Mouse (Mus musculus): Measurements from ENCODE around the gene Hoxc9. TPM values are rescaled to one million over a fixed set of nuclear protein-coding genes. Genes with fewer than 3 reads are reported as not detected.

The Hoxc9 gene
- polyA plus RNA-seq, 1 experiment from 2014 or later: 0.75 TPM

- Histone ChIP-seq H3K27me3 (ENCODE audit: control insufficient read depth, insufficient read depth, low read length) (peaks cover 100% of the 10 kb centered on the region), H3K9me3 (ENCODE audit: control insufficient read depth, low read length) (no peaks in the 10 kb centered on the region), H3K4me1 (replicated peaks; ENCODE audit: control insufficient read depth, insufficient read depth, low read length) (no peaks in the 10 kb centered on the region), H3K27ac (no peak overlapping the region), H3K4me2 (replicated peaks) (0 out of 2 replicates have a peak overlapping the region, but pooled peaks have one; percentile 11), H3K9ac (no peak overlapping the region), H3K36me3 (replicated peaks; ENCODE audit: control insufficient read depth, insufficient read depth) (no peaks in the 10 kb centered on the region), H3K4me3 (replicated peaks; ENCODE audit: low read length) (no peak overlapping the region; the same call in 1 of the 2 replicates)
- ATAC-seq (ENCODE audit: low FRiP score) (no peak), DNase-seq (ENCODE audit: low spot score) (no peak)
- under 1% methylated on average over 45 of the region's 53 CpGs for WGBS
Observed at GRCm38 (mm10) chr15:102942739-102943467, 33.3 kb upstream of the Hoxc9 start.

GRCm38 (mm10) chr15:102943468-102943813, 32.8 kb upstream of the Hoxc9 start:
- no peaks in the 10 kb centered on the region for H3K4me1 ChIP-seq (replicated peaks; ENCODE audit: control insufficient read depth, insufficient read depth, low read length)
- no peaks in the 10 kb centered on the region for H3K36me3 ChIP-seq (replicated peaks; ENCODE audit: control insufficient read depth, insufficient read depth)
- H3K9ac ChIP-seq: no peak overlapping the region
- H3K4me2 ChIP-seq (replicated peaks): no peak overlapping the region
- DNase-seq (ENCODE audit: low spot score): no peak
- no peak for ATAC-seq (ENCODE audit: low FRiP score)
- no peak overlapping the region for H3K4me3 ChIP-seq (replicated peaks; ENCODE audit: low read length)
- 3% methylated on average over 5 of the region's 5 CpGs for WGBS
- H3K27me3 ChIP-seq (ENCODE audit: control insufficient read depth, insufficient read depth, low read length): peaks cover 100% of the 10 kb centered on the region
- H3K9me3 ChIP-seq (ENCODE audit: control insufficient read depth, low read length): no peaks in the 10 kb centered on the region
- H3K27ac ChIP-seq: no peak overlapping the region

GRCm38 (mm10) chr15:102945185-102946077, 30.8 kb upstream of the Hoxc9 start:
- H3K27me3 ChIP-seq (ENCODE audit: control insufficient read depth, insufficient read depth, low read length): peaks cover 100% of the 10 kb centered on the region
- no peak overlapping the region for H3K9ac ChIP-seq

GRCm38 (mm10) chr15:102947276-102947675, 29.0 kb upstream of the Hoxc9 start:
- no peak overlapping the region for H3K4me2 ChIP-seq (replicated peaks)
- no peaks in the 10 kb centered on the region for H3K4me1 ChIP-seq (replicated peaks; ENCODE audit: control insufficient read depth, insufficient read depth, low read length)
- no peak for DNase-seq (ENCODE audit: low spot score)
- no peaks in the 10 kb centered on the region for H3K36me3 ChIP-seq (replicated peaks; ENCODE audit: control insufficient read depth, insufficient read depth)
- H3K27me3 ChIP-seq (ENCODE audit: control insufficient read depth, insufficient read depth, low read length): peaks cover 100% of the 10 kb centered on the region
- ATAC-seq (ENCODE audit: low FRiP score): no peak
- no peak overlapping the region for H3K27ac ChIP-seq
- no peaks in the 10 kb centered on the region for H3K9me3 ChIP-seq (ENCODE audit: control insufficient read depth, low read length)
- H3K9ac ChIP-seq: no peak overlapping the region
- H3K4me3 ChIP-seq (replicated peaks; ENCODE audit: low read length): no peak overlapping the region
- 2% methylated on average over 9 of the region's 9 CpGs for WGBS

More at GRCm38 (mm10) chr15:102945185-102946077, 30.8 kb upstream of the Hoxc9 start:
- no peak overlapping the region for H3K4me2 ChIP-seq (replicated peaks)
- H3K4me1 ChIP-seq (replicated peaks; ENCODE audit: control insufficient read depth, insufficient read depth, low read length): no peaks in the 10 kb centered on the region
- no peak for DNase-seq (ENCODE audit: low spot score)
- no peaks in the 10 kb centered on the region for H3K9me3 ChIP-seq (ENCODE audit: control insufficient read depth, low read length)
- H3K27ac ChIP-seq: no peak overlapping the region
- no peak for ATAC-seq (ENCODE audit: low FRiP score)
- no peaks in the 10 kb centered on the region for H3K36me3 ChIP-seq (replicated peaks; ENCODE audit: control insufficient read depth, insufficient read depth)
- no peak overlapping the region for H3K4me3 ChIP-seq (replicated peaks; ENCODE audit: low read length)
- 10% methylated on average over 22 of the region's 22 CpGs for WGBS

GRCm38 (mm10) chr15:102948842-102949241, 27.4 kb upstream of the Hoxc9 start:
- H3K27me3 ChIP-seq (ENCODE audit: control insufficient read depth, insufficient read depth, low read length): peaks cover 100% of the 10 kb centered on the region
- no peak for DNase-seq (ENCODE audit: low spot score)
- no peak overlapping the region for H3K4me3 ChIP-seq (replicated peaks; ENCODE audit: low read length)

GRCm38 (mm10) chr15:102949696-102950095, 26.5 kb upstream of the Hoxc9 start:
- no peak overlapping the region for H3K4me2 ChIP-seq (replicated peaks)
- no peak for ATAC-seq (ENCODE audit: low FRiP score)
- no peak overlapping the region for H3K9ac ChIP-seq
- WGBS: 3% methylated on average over 20 of the region's 20 CpGs
- peaks cover 100% of the 10 kb centered on the region for H3K27me3 ChIP-seq (ENCODE audit: control insufficient read depth, insufficient read depth, low read length)
- H3K4me3 ChIP-seq (replicated peaks; ENCODE audit: low read length): no peak overlapping the region
- H3K9me3 ChIP-seq (ENCODE audit: control insufficient read depth, low read length): no peaks in the 10 kb centered on the region
- H3K27ac ChIP-seq: no peak overlapping the region
- H3K36me3 ChIP-seq (replicated peaks; ENCODE audit: control insufficient read depth, insufficient read depth): no peaks in the 10 kb centered on the region
- no peak for DNase-seq (ENCODE audit: low spot score)
- no peaks in the 10 kb centered on the region for H3K4me1 ChIP-seq (replicated peaks; ENCODE audit: control insufficient read depth, insufficient read depth, low read length)

More at GRCm38 (mm10) chr15:102948842-102949241, 27.4 kb upstream of the Hoxc9 start:
- Histone ChIP-seq H3K9ac (no peak overlapping the region), H3K36me3 (replicated peaks; ENCODE audit: control insufficient read depth, insufficient read depth) (no peaks in the 10 kb centered on the region), H3K27ac (no peak overlapping the region), H3K4me2 (replicated peaks) (no peak overlapping the region), H3K9me3 (ENCODE audit: control insufficient read depth, low read length) (no peaks in the 10 kb centered on the region), H3K4me1 (replicated peaks; ENCODE audit: control insufficient read depth, insufficient read depth, low read length) (no peaks in the 10 kb centered on the region)
- 11% methylated on average over 2 of the region's 2 CpGs for WGBS
- no peak for ATAC-seq (ENCODE audit: low FRiP score)

- ATAC-seq (ENCODE audit: low FRiP score): no peak
- whole genome bisulfite sequencing: 17% methylated on average over 2 of the region's 2 CpGs
- no peak overlapping the region for H3K9ac ChIP-seq
- no peaks in the 10 kb centered on the region for H3K36me3 ChIP-seq (replicated peaks; ENCODE audit: control insufficient read depth, insufficient read depth)
- no peaks in the 10 kb centered on the region for H3K4me1 ChIP-seq (replicated peaks; ENCODE audit: control insufficient read depth, insufficient read depth, low read length)
- H3K4me2 ChIP-seq (replicated peaks): no peak overlapping the region
- no peak overlapping the region for H3K27ac ChIP-seq
- no peak overlapping the region for H3K4me3 ChIP-seq (replicated peaks; ENCODE audit: low read length)
- no peaks in the 10 kb centered on the region for H3K9me3 ChIP-seq (ENCODE audit: control insufficient read depth, low read length)
- DNase-seq (ENCODE audit: low spot score): no peak
- H3K27me3 ChIP-seq (ENCODE audit: control insufficient read depth, insufficient read depth, low read length): peaks cover 99% of the 10 kb centered on the region
Observed at GRCm38 (mm10) chr15:102950877-102951276, 25.4 kb upstream of the Hoxc9 start.

- WGBS: 0% methylated on average over 6 of the region's 6 CpGs
- no peaks in the 10 kb centered on the region for H3K4me1 ChIP-seq (replicated peaks; ENCODE audit: control insufficient read depth, insufficient read depth, low read length)
- no peaks in the 10 kb centered on the region for H3K36me3 ChIP-seq (replicated peaks; ENCODE audit: control insufficient read depth, insufficient read depth)
- no peaks in the 10 kb centered on the region for H3K9me3 ChIP-seq (ENCODE audit: control insufficient read depth, low read length)
- no peak overlapping the region for H3K4me3 ChIP-seq (replicated peaks; ENCODE audit: low read length)
- no peak overlapping the region for H3K9ac ChIP-seq
- ATAC-seq (ENCODE audit: low FRiP score): no peak
- no peak for DNase-seq (ENCODE audit: low spot score)
- no peak overlapping the region for H3K27ac ChIP-seq
- H3K27me3 ChIP-seq (ENCODE audit: control insufficient read depth, insufficient read depth, low read length): peaks cover 99% of the 10 kb centered on the region
- H3K4me2 ChIP-seq (replicated peaks): no peak overlapping the region
Observed at GRCm38 (mm10) chr15:102953561-102953960, 22.7 kb upstream of the Hoxc9 start.

GRCm38 (mm10) chr15:102954192-102955006, 21.8 kb upstream of the Hoxc9 start, which contains the start of gene Hoxc11:
Hoxc11 (plus strand) TSS chr15:102954427.
- no peak for ATAC-seq (ENCODE audit: low FRiP score)
- under 1% methylated on average over 57 of the region's 57 CpGs for WGBS
- no peak for DNase-seq (ENCODE audit: low spot score)
- Histone ChIP-seq H3K27me3 (ENCODE audit: control insufficient read depth, insufficient read depth, low read length) (peaks cover 99% of the 10 kb centered on the region), H3K4me3 (replicated peaks; ENCODE audit: low read length) (no peak within 1 kb of the TSS), H3K27ac (no peak within 1 kb of the TSS), H3K36me3 (replicated peaks; ENCODE audit: control insufficient read depth, insufficient read depth) (no peaks in the 10 kb centered on the region), H3K9ac (no peak within 1 kb of the TSS), H3K4me2 (replicated peaks) (no peak within 1 kb of the TSS), H3K9me3 (ENCODE audit: control insufficient read depth, low read length) (no peaks in the 10 kb centered on the region), H3K4me1 (replicated peaks; ENCODE audit: control insufficient read depth, insufficient read depth, low read length) (no peaks in the 10 kb centered on the region)
